Mouse (Mus musculus): Measurements from ENCODE around the gene Gm20696. TPM values are rescaled to one million over a fixed set of nuclear protein-coding genes. Genes with fewer than 3 reads are reported as not detected.

Gm20696 gene
- polyA plus RNA-seq, 3 experiments from 2014 or later = 0.88 to 21.2 (median 18.7) TPM

GRCm38 (mm10) chr6:99519806-99520675 lies 146.6 kb downstream of the Gm20696 start:
- ATAC-seq = no peak

GRCm38 (mm10) chr6:99519052-99519451 lies 147.5 kb downstream of the Gm20696 start:
- ATAC-seq = no peak

GRCm38 (mm10) chr6:99515667-99516199 lies 150.9 kb downstream of the Gm20696 start:
- no peak for ATAC-seq

- ATAC-seq = no peak
Observed at GRCm38 (mm10) chr6:99511862-99512261, 154.7 kb downstream of the Gm20696 start.

GRCm38 (mm10) chr6:99509189-99509592 lies 157.4 kb downstream of the Gm20696 start:
- ATAC-seq = no peak

GRCm38 (mm10) chr6:99506816-99507215 lies 159.8 kb downstream of the Gm20696 start:
- ATAC-seq = no peak

GRCm38 (mm10) chr6:99503741-99504140 lies 162.9 kb downstream of the Gm20696 start:
- ATAC-seq = no peak

GRCm38 (mm10) chr6:99502727-99503126 lies 163.9 kb downstream of the Gm20696 start:
- no peak for ATAC-seq

- ATAC-seq = no peak
Observed at GRCm38 (mm10) chr6:99502314-99502713, 164.3 kb downstream of the Gm20696 start.

- ATAC-seq = no peak
Observed at GRCm38 (mm10) chr6:99500570-99501270, 165.9 kb downstream of the Gm20696 start.

- no peak for ATAC-seq
Observed at GRCm38 (mm10) chr6:99498082-99498481, 168.5 kb downstream of the Gm20696 start.

GRCm38 (mm10) chr6:99496114-99496513 lies 170.5 kb downstream of the Gm20696 start:
- no peak for ATAC-seq

- ATAC-seq = no peak
Observed at GRCm38 (mm10) chr6:99492937-99493336, 173.7 kb downstream of the Gm20696 start.

- ATAC-seq = no peak
Observed at GRCm38 (mm10) chr6:99491979-99492544, 174.5 kb downstream of the Gm20696 start.

GRCm38 (mm10) chr6:99491146-99491545 lies 175.5 kb downstream of the Gm20696 start:
- no peak for ATAC-seq

GRCm38 (mm10) chr6:99489900-99490648 lies 176.5 kb downstream of the Gm20696 start:
- ATAC-seq = no peak

GRCm38 (mm10) chr6:99489423-99489822 lies 177.2 kb downstream of the Gm20696 start:
- no peak for ATAC-seq

GRCm38 (mm10) chr6:99485884-99486640 lies 180.5 kb downstream of the Gm20696 start:
- no peak for ATAC-seq

- peak; percentile 64 for ATAC-seq
Observed at GRCm38 (mm10) chr6:99485217-99485883, 181.2 kb downstream of the Gm20696 start.

GRCm38 (mm10) chr6:99484884-99485216 lies 181.7 kb downstream of the Gm20696 start:
- ATAC-seq = no peak

- ATAC-seq = no peak
Observed at GRCm38 (mm10) chr6:99484197-99484725, 182.3 kb downstream of the Gm20696 start.
